Mouse (Mus musculus): ENCODE measurements at regions not wholly inside any gene's neighbourhood (a gene's known extent, or its start where the extent isn't known, plus 50 kb on each side); places are given as distances from the start of the nearest gene placed in this dataset.
"Not testable (repeated sequence)": the region's sequence is repeated elsewhere in the genome, so short reads cannot be mapped to it uniquely, and the experiment has no call there.

- DNase-seq: no peak
These were observed 277.0 kb downstream of the Gxylt1 start for GRCm38 (mm10) chr15:92997933-92998332.

- DNase-seq: no peak
These were observed 280.7 kb downstream of the Gxylt1 start for GRCm38 (mm10) chr15:92994191-92994671.

- no peak for DNase-seq
These were observed 281.3 kb downstream of the Gxylt1 start for GRCm38 (mm10) chr15:92993538-92994190.

DNA sequence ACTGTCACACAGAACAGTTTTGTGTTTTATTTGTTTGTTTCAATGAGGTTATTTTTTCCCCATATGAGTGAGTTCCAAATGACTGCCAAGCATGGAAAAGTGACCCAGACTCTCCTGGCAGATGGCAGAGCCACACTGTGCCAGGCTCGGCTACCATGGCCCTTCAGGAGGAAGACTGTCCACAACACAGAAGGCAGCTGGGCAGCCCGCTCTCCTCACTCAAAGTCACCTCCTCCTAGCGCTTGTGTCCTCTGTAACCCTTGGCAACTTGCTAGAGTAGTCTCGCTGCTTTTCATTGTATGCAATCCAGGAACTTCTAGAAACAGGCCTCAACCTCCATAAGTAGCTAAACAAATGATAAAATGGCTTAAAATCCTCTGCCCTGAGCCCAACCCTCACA, 299.2 kb downstream of the Gxylt1 start:
- DNase-seq: no peak

DNA sequence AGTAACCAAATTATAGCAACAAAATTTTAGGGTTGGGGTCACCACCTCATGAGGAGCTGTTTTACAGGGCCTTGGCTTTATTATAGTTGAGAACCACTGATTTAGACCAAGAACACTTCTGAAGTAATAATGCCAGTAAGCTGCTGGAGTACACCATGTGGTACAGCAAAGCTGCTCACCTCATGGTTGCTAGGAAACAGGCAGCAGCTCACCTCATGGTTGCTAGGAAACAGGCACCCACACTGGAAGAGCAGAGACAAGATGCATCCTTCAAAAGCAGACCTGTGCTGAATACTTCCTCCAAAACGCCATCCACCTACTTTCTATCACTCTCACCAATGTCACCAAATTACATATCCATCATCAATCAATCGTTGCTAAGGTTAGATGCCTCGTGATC, 300.0 kb downstream of the Gxylt1 start:
- no peak for DNase-seq

GRCm38 (mm10) chr15:92973651-92974229, 301.2 kb downstream of the Gxylt1 start:
- no peak for DNase-seq

DNA sequence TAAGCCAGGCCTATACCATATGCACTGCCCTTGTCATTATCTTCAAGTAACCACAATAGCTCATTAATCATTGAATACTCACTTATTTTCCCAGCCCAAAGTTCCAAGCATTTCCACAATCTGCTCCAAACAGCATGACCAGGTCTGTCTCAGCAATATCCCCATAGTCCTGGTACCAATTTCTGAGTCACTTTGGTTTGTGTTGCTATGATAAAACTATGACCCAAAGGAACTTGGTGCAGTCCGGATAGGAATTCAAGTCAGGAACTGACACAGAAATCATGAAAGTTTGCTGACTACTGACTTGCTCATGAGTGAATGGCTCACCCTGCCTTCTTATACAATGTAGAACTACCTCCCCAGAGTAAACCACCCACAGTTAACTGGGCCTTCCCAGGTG, 309.4 kb downstream of the Gxylt1 start:
- DNase-seq: no peak

- no peak for DNase-seq
These were observed 310.1 kb downstream of the Gxylt1 start for GRCm38 (mm10) chr15:92964901-92965300.

GRCm38 (mm10) chr15:92964131-92964530, 310.8 kb downstream of the Gxylt1 start:
- DNase-seq: no peak

DNA sequence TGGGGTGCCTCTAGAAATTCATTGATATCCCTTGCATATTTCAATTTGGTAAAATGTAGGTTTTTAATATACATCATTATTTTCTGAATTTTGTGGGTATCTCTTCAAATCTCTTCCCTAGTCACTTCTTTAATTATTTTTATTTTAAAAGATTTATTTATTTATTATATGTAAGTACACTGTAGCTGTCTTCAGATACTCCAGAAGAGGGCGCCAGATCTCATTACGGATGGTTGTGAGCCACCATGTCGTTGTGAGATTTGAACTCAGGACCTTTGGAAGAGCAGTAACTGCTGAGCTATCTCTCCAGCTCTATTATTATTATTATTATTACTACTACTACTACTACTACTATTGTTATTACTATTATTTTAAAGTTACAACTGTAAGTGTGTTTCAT, 324.1 kb downstream of the Gxylt1 start:
- not testable (repeated sequence) for DNase-seq

- no peak for DNase-seq
These were observed 328.8 kb downstream of the Gxylt1 start for GRCm38 (mm10) chr15:92946216-92946615.

DNA sequence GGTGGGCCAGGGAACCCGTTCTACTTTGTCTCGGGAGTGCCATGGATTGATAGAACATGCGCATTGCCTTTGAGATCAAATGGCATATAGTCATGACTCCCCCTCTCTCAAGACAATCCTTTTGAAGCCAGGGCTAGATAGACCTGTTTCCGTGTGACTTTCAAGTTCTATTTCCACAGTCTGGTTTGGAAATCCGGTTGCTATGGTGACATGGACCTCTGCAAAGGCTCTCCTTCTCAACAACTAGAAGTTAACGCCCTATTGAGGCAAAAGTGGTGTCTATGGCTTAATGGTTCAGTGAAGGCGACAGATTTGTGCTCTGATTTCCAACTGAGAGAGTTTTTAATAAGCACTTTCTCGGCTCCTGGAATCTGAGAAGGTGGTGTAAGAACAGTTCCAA, 371.2 kb downstream of the Gxylt1 start:
- DNase-seq: no peak

GRCm38 (mm10) chr15:92897277-92897676, 377.7 kb downstream of the Gxylt1 start:
- no peak for DNase-seq

- no peak for DNase-seq
These were observed 379.1 kb downstream of the Gxylt1 start for GRCm38 (mm10) chr15:92895836-92896235.

- DNase-seq: no peak
These were observed 398.5 kb downstream of the Gxylt1 start for GRCm38 (mm10) chr15:92876438-92876837.

GRCm38 (mm10) chr15:92864106-92864505, 410.9 kb downstream of the Gxylt1 start:
- DNase-seq: no peak

DNA sequence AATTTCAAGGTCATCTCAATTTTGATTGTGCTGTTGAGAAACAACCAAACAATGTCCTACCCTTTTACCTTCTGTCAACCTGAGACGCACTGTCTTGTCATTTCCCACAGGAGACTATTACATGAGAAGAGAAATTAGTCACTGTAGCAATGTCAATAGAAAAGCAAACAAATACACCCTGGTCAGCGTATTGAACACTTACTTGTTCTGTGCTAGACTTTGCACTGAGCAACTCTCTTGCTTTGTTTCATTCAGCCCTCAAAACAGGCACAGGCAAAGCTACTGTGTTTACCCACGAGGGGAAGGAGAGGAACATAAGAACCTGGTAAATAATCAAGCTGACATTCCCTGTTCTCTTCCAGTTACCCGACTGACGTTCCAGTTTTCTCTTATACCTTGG, 424.1 kb downstream of the Gxylt1 start:
- DNase-seq: no peak

DNA sequence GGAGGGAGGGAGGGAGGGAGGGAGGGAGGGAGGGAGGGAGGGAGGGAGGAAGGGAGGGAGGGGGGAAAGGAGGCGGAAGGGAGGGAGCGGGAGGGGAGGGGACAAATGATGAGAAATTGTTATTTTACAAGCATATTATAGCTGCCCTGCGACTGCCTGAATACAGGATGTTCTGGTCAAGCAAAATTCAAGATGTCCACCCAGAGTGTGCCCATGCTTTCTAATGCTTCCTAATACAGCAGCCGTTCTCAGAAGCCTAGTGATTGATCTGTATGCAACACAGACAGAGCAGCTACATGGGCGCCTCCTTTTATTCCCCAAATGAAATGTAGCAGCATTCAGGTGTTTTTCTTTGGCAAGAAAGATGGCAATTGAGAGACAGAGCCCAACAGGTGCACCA, 434.9 kb downstream of the Gxylt1 start:
- no peak for DNase-seq

DNA sequence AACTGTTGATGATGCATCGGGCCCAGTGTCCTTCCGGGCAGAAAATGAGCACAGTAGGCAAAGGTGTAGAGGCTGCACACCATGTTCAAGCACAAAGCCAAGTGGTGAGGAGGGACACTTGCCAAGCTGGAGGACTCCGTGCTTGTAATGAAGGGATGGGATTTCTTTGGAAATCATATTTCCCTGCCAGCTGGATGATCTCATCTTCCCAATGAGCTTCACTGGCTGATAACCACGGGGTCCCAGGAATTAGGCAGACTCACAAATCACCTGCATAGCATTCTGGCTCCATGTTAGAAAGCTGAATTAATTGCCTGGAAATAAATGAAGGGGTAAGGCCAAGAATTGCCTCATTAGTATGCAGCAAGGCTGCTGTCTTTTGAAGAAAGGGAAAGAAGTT, 435.4 kb downstream of the Gxylt1 start:
- no peak for DNase-seq

GRCm38 (mm10) chr15:92826136-92826535, 429.5 kb downstream of the Pdzrn4 start:
- DNase-seq: no peak

Measured in adrenal gland, postnatal 25 days (tissue).